Mouse (Mus musculus) retina, postnatal 1 day (tissue): ENCODE data around the gene Kcnn1.

Experiments
- DNase-seq: peaks from one replicate; pipeline ENCODE4 v3.0.0-alpha.2; 2012

The Kcnn1 gene

GRCm38 (mm10) chr8:70808239-70808638 lies 54.8 kb downstream of the Kcnn1 start, which contains the start of gene Il12rb1:
TSS of gene Il12rb1 (plus strand) at chr8:70808449.
- DNase-seq: no peak

- DNase-seq: no peak
Observed at GRCm38 (mm10) chr8:70807304-70807703, 55.8 kb downstream of the Kcnn1 start.

DNA sequence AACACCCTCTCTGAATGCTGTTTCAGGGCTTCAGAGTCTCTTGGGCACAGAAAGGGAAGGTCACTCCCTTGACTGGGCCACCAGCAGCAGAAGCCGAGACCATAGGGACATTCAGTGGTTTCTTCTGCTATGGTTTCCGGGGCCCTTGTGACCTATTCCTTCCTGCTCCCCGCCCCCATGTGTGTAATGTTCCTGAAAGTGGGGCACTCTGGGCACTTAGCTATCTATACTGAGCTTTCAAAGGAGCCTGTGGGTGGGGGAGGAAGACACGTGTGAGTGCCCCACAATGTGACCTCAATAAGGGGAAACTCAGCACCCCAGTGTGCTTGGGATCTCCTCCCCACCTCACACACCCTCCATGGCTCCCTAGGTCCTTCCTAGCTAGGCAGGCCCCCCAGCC lies 56.5 kb downstream of the Kcnn1 start:
- no peak for DNase-seq

DNA sequence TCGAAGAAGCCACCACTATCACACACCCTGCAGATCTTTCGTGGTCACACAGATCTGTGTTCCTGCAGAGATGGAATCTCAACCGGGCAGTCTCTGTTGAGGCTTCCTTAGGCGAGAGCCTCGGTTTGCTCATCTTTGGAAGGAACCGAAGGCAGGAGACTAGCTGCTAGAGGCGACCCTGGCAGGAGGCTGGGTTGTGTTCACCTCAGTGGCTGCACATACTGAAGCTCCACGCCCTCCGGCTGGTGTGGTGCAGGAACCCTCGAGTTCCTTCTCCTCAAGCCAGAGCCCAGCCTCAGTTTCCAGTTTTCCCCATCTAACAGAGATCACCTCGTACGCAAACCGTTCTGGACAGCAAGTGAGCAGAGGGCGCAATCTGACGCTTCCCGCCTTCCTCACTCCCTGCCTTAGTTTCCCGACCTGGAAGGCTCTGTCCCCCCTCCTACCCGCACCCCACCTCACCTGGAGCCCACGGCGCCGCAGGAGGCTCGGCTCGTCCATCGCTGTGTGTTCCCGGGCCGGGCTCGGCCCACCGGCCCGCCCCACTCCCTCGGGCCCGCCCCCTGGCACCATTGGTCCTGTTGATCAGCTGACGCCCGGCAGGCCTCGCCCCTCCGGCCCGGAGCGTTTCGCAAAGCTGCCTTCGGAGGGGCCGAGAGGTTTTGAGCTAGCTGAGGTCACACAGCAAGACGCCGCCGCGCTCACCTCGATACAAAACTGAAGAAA lies 58.4 kb downstream of the Kcnn1 start, which contains the start of gene Mast3:
Mast3 (minus strand) TSS at position 574 of the 726 bp plus-strand sequence.
- peak; percentile 88 for DNase-seq

DNA sequence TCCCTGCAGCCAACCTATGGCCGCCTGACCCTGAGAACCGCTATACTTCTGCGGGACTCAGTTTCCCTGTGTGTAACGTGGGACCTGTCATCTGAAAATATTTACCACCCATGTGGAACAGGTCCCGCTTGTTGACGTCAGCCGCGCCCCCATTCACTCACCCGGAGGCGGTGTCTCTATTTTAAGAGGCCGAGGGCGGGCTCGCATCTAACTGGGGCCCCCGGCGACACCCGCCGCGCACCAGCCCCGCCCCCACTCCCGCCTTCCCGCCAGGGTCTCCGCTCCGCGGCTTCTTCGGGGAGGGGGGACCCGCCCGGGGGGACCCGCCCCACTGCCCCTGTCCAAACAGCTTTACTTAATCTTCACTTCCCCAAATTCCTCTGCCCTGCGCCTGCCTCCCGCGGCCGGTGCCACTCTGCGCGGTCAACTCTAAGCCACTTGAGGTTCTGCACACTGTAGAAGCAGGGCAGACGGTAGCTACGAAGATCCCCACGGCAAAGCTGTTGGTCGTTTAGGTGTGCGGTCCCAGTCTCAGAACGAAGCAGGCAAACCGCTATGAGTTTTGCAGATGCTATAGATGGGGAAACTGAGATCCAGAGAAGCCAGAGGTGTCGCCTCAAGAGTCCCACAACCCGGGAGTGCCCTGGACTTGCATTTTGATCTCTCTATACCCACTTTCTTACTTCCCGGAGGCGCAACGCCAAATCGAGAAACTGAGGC lies 59.1 kb downstream of the Kcnn1 start:
- peak; percentile 46 for DNase-seq

DNA sequence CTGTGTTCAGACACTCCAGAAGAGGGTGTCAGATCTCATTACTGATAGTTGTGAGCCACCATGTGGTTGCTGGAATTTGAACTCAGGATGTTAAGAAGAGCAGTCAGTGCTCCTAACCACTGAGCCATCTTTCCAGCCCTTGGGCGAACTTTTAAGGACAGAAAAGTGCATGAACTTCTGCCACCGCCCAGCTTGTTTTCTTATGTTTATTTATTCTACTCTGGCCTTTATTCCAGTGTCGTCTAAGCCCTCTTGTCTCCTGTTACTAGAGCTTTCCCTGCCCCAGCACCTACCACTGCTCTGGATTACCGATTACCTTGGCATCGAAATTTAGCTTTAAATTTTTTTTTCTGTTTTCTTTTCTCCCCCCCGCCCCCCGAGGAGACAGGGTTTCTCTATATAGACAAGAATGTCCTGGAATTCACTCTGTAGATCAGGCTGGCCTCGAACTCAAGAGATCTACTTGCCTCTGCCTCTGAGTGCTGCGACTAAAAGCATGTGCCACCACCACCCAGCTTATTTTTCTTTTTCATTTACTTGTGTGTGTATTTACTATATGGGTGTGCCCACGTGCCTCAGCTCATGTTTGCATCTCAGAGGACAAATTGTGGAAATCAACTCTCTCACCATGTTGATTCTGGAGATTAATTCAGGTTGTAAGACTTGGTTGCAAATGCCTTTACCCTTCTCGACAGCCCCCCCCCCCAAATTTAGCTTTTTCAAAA lies 60.1 kb downstream of the Kcnn1 start:
- DNase-seq: no peak

DNA sequence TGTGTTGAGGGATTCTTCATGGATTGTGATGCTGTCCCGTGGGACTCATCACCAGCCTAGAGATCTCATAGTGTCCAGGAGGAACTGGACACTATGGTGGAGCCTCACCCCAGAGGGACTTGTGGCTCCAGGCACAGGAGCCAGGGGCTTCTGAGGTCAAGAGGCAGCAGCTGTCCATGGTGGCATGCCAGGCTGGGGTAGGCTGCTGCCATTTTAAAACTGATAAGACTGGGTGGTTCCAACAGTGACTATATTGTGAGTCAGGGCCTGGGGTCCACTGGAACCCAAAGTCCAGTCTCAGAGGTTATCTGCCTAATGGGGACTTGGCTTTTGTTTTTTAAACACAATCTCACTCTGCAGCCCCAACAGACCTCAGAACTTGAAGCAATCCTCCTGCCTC lies 61.2 kb downstream of the Kcnn1 start:
- DNase-seq: no peak

DNA sequence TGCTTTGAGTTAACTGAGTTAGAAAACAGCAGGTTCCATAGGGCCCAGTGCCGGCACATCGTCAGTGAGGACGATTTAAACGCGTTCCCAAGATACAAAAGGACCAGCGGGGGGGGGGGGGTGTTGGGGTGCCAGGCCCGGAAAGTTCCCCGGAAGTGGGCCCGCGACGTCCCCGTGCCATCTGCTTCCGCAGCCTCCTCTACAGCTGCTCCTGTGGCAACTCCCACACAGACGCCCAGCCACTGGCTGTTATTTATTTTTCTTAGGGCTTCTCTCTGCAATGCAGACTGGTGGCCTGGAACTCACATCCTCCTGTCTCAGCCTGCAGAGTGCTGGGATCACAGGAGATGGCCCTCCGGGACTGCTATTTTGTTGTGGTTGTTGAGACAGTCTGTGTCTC lies 61.9 kb downstream of the Kcnn1 start:
- DNase-seq: no peak

DNA sequence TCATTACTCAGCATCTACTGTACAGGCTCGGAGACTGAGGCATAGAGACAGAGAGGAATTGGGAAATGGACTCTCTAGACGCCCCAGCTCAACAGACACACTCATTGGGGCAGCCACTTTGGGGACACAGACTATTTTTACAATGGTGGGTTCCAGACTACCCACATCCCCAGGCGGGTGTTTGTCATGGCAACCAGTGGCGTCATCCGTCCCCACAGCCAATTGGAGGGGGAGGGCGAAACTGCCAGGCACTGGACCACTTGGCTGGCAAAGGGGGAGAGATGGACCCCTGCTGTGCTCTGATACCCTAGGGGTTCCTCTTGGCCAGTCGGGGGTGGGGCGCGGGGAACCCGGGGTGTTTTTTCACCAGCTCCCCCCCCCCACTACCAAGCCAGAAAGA lies 62.4 kb downstream of the Kcnn1 start:
- no peak for DNase-seq

GRCm38 (mm10) chr8:70798281-70798680 lies 64.8 kb downstream of the Kcnn1 start:
- DNase-seq: no peak

DNA sequence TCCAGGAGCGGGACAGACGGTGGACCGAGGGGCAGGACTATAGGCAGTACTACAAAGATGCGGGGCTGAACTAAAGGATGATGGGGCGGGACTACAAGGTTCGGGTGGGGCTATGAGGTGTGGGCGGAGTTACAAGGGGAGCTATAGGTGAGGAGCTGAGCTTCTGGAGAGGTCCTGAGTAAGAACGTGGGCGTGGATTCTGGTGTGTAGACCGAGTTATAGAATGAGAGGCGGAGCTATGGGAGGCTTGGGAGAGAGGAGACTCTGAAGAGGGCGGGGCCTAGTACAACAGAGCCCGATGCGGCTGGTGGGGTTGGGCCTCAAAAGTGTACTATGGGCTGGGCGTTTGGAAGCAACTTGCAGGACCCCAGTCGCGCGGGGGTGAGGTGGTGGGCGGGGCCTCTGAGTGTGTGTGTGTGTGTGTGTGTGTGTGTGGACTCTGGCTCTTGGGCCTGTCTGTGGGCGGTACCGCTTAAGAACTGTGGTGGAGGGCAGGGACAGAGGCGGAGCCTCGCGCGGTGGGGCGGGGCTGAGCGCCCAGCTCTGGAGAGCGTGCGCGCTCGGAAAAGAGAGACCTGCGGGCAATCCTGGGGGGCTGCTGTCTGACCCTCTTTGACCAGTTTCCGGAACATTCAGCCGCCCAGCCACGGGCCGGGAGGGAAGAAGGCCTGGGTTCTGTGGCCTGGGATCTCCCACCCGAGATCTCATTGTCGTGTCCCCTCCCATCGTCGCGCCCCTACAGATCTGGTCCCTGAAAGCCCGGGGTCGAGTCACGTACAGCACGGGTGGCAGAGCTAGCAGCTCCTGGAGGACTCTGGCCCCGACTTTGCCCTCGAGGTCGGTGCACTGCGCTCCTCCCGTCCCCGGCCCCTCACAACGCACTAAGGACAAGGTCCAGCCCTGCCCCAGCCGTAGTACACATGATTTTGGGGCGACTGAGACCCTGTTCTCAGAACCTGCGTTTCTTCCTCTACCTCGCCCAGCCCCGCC lies 65.7 kb downstream of the Kcnn1 start:
- DNase-seq: peak; percentile 94

- no peak for DNase-seq
Observed at GRCm38 (mm10) chr8:70796403-70797080, 66.5 kb downstream of the Kcnn1 start.

DNA sequence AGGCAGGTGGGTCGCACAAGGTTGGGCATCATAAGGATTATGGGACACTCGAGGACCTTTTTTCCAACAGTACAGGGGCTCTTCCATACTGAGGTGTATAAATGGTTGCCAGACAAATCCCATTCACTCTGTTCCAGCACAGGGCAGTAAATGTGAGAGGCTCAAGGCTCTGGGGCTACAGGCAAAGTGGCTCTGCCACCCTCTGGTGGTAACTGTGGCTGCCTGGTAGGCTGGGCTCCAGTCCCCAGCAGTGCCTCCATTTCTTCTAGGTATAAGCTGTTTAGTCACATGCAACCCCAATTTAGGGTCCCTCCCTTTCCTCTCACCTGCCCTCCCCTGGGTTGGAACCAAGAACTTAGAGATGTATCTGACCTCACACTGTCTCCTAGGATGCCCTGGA lies 67.7 kb downstream of the Kcnn1 start:
- no peak for DNase-seq

- DNase-seq: no peak
Observed at GRCm38 (mm10) chr8:70794215-70794614, 68.8 kb downstream of the Kcnn1 start.

- no peak for DNase-seq
Observed at GRCm38 (mm10) chr8:70792700-70793099, 70.4 kb downstream of the Kcnn1 start.
